Mouse (Mus musculus): ENCODE measurements around the gene Hrk.

GRCm38 (mm10) chr5:118128651-118129050 lies 35.8 kb upstream of the Hrk start:
- TF ChIP-seq CTCF (IDR thresholded peaks at IDR 0.05; ENCODE audit: control insufficient read depth, insufficient read depth, insufficient replicate concordance, low read depth, low read length) (no peak), POLR2A (IDR thresholded peaks at IDR 0.05; ENCODE audit: control insufficient read depth, low read depth, low read length) (no peak)

All from testis, adult 2 months (tissue).